Mouse (Mus musculus): ENCODE results near the gene Fam47e.
"Not testable (repeated sequence)": the region's sequence is repeated elsewhere in the genome, so short reads cannot be mapped to it uniquely, and the experiment has no call there.

The Fam47e gene

GRCm38 (mm10) chr5:92554891-92555511 is at the start of gene Fam47e:
TSS of gene Fam47e (plus strand) at chr5:92555069.
- peak; percentile 40 for DNase-seq (ENCODE audit: low spot score)

- DNase-seq (ENCODE audit: low spot score): peak; percentile 97
Measured at GRCm38 (mm10) chr5:92505402-92505865, 49.4 kb upstream of the Fam47e start.

- DNase-seq (ENCODE audit: low spot score): no peak
Measured at GRCm38 (mm10) chr5:92506301-92506729, 48.6 kb upstream of the Fam47e start.

- DNase-seq (ENCODE audit: low spot score): no peak
Measured at GRCm38 (mm10) chr5:92506733-92507132, 48.1 kb upstream of the Fam47e start, which contains the start of gene Scarb2. TSS of gene Scarb2 (minus strand) at chr5:92506833.

- DNase-seq (ENCODE audit: low spot score): no peak
Measured at GRCm38 (mm10) chr5:92508853-92509252, 46.0 kb upstream of the Fam47e start.

GRCm38 (mm10) chr5:92511256-92511655 is 43.6 kb upstream of the Fam47e start:
- DNase-seq (ENCODE audit: low spot score): no peak

GRCm38 (mm10) chr5:92512066-92512465 is 42.8 kb upstream of the Fam47e start:
- no peak for DNase-seq (ENCODE audit: low spot score)

GRCm38 (mm10) chr5:92521131-92521530 is 33.7 kb upstream of the Fam47e start:
- DNase-seq (ENCODE audit: low spot score): not testable (repeated sequence)

- DNase-seq (ENCODE audit: low spot score): no peak
Measured at GRCm38 (mm10) chr5:92524821-92525258, 30.0 kb upstream of the Fam47e start.

GRCm38 (mm10) chr5:92539698-92540097 is 15.2 kb upstream of the Fam47e start:
- no peak for DNase-seq (ENCODE audit: low spot score)

- no peak for DNase-seq (ENCODE audit: low spot score)
Measured at GRCm38 (mm10) chr5:92552611-92553010, 2.3 kb upstream of the Fam47e start.

GRCm38 (mm10) chr5:92553939-92554338 is 930 bp upstream of the Fam47e start:
- no peak for DNase-seq (ENCODE audit: low spot score)

- no peak for DNase-seq (ENCODE audit: low spot score)
Measured at GRCm38 (mm10) chr5:92554443-92554842, 426 bp upstream of the Fam47e start.

- no peak for DNase-seq (ENCODE audit: low spot score)
Measured at GRCm38 (mm10) chr5:92555905-92556304, 1.0 kb downstream of the Fam47e start.

GRCm38 (mm10) chr5:92557508-92557907 is 2.6 kb downstream of the Fam47e start:
- no peak for DNase-seq (ENCODE audit: low spot score)

- DNase-seq (ENCODE audit: low spot score): no peak
Measured at GRCm38 (mm10) chr5:92560201-92560600, 5.3 kb downstream of the Fam47e start.

- DNase-seq (ENCODE audit: low spot score): no peak
Measured at GRCm38 (mm10) chr5:92562002-92562401, 7.1 kb downstream of the Fam47e start.

- DNase-seq (ENCODE audit: low spot score): no peak
Measured at GRCm38 (mm10) chr5:92571232-92571631, 16.4 kb downstream of the Fam47e start.

GRCm38 (mm10) chr5:92579559-92579958 is 24.7 kb downstream of the Fam47e start:
- DNase-seq (ENCODE audit: low spot score): no peak

GRCm38 (mm10) chr5:92585932-92586331 is 31.1 kb downstream of the Fam47e start:
- no peak for DNase-seq (ENCODE audit: low spot score)

- no peak for DNase-seq (ENCODE audit: low spot score)
Measured at GRCm38 (mm10) chr5:92595026-92595425, 40.2 kb downstream of the Fam47e start.

GRCm38 (mm10) chr5:92596865-92597264 is 42.0 kb downstream of the Fam47e start:
- DNase-seq (ENCODE audit: low spot score): no peak

GRCm38 (mm10) chr5:92599030-92599429 is 44.2 kb downstream of the Fam47e start:
- DNase-seq (ENCODE audit: low spot score): peak; percentile 12

Measured in ovary, postnatal 36 days (tissue).